Mouse (Mus musculus) myocyte (in vitro differentiated cells): Measurements from ENCODE around the gene Dnm2. TPM values are rescaled to one million over a fixed set of nuclear protein-coding genes. Genes with fewer than 3 reads are reported as not detected.

ENCODE experiments used
- H3K27me3 ChIP-seq: one replicate; pipeline ENCODE4 v1.6.1; 2011; ENCODE audit not compliant: control insufficient read depth, insufficient read depth, insufficient read length
- H3K36me3 ChIP-seq: one replicate; pipeline ENCODE4 v1.6.1; 2011; ENCODE audit not compliant: control insufficient read depth, insufficient read depth
- H3K4me2 ChIP-seq: one replicate; pipeline ENCODE4 v1.6.1; 2011; ENCODE audit warnings: low read depth, control low read depth
- H3K4me3 ChIP-seq: one replicate; pipeline ENCODE4 v1.5.1; 2011; ENCODE audit warnings: mild to moderate bottlenecking, control low read depth, moderate library complexity
- H3K79me2 ChIP-seq: one replicate; pipeline ENCODE4 v1.6.1; 2011; ENCODE audit not compliant: control insufficient read depth, insufficient read depth
- H3ac ChIP-seq: one replicate; pipeline ENCODE4 v1.6.1; 2011; ENCODE audit not compliant: control insufficient read depth, insufficient read length
- CEBPB ChIP-seq: IDR thresholded peaks from 2 replicates; pipeline ENCODE4 v1.6.1; 2011; ENCODE audit warnings: mild to moderate bottlenecking, moderate library complexity; ENCODE audit not compliant: poor library complexity, insufficient read depth, severe bottlenecking
- E2F4 ChIP-seq: IDR thresholded peaks from one replicate; pipeline ENCODE4 v1.6.1; 2011; ENCODE audit warnings: mild to moderate bottlenecking, control low read depth, moderate library complexity; ENCODE audit not compliant: insufficient read depth
- MAX ChIP-seq: IDR thresholded peaks from one replicate; pipeline ENCODE4 v1.6.1; 2011; ENCODE audit warnings: low read depth, mild to moderate bottlenecking, control low read depth
- MYOD1 ChIP-seq, 3 experiments: IDR thresholded peaks; one replicate each; pipeline ENCODE4 v1.6.1; 2011; ENCODE audit warnings: control low read depth in 2 of 3, low read depth in 2 of 3, mild to moderate bottlenecking in 2 of 3, moderate library complexity in 1 of 3; ENCODE audit not compliant: insufficient read length in 2 of 3, control insufficient read depth in 1 of 3
- MYOG ChIP-seq, 3 experiments: IDR thresholded peaks; one replicate each; pipeline ENCODE4 v1.6.1; 2011; ENCODE audit warnings: control low read depth in 2 of 3, low read depth in 2 of 3, mild to moderate bottlenecking in 2 of 3; ENCODE audit not compliant: insufficient read length in 2 of 3, control insufficient read depth in 1 of 3, insufficient read depth in 1 of 3
- POLR2A ChIP-seq: IDR thresholded peaks from one replicate; pipeline ENCODE4 v1.6.1; 2011; ENCODE audit warnings: low read depth, mild to moderate bottlenecking, control low read depth, moderate library complexity; ENCODE audit not compliant: insufficient read length
- POLR2AphosphoS2 ChIP-seq: IDR thresholded peaks from one replicate; pipeline ENCODE4 v1.6.1; 2011; ENCODE audit warnings: low read depth, control low read depth; ENCODE audit not compliant: insufficient read length
- REST ChIP-seq: IDR thresholded peaks from one replicate; pipeline ENCODE4 v1.6.1; 2011; ENCODE audit warnings: mild to moderate bottlenecking, control low read depth, moderate library complexity; ENCODE audit not compliant: insufficient read depth, insufficient read length
- SRF ChIP-seq: IDR thresholded peaks from one replicate; pipeline ENCODE4 v1.6.1; 2011; ENCODE audit warnings: low read depth; ENCODE audit not compliant: control insufficient read depth, insufficient read length
- TCF12 ChIP-seq: IDR thresholded peaks from one replicate; pipeline ENCODE4 v1.6.1; 2011; ENCODE audit warnings: mild to moderate bottlenecking, control low read depth; ENCODE audit not compliant: poor library complexity, insufficient read depth, severe bottlenecking
- TCF3 ChIP-seq: IDR thresholded peaks from one replicate; pipeline ENCODE4 v1.6.1; 2011; ENCODE audit warnings: low read depth, control low read depth; ENCODE audit not compliant: insufficient read length
- USF1 ChIP-seq: IDR thresholded peaks from one replicate; pipeline ENCODE4 v1.6.1; 2011; ENCODE audit warnings: low read depth, mild to moderate bottlenecking, control low read depth, moderate library complexity
- polyA plus RNA-seq: library from polyadenylated mRNA; unstranded; fragments of >200 nt; fragmentation: generic; extraction: Trizol; gene quantifications from one replicate; pipeline ENCODE4 v1.2.1, GENCODE M21; 2012; ENCODE audit warnings: missing spikeins

Gene Dnm2
- polyA plus RNA-seq, 1 experiment: 157 TPM

DNA sequence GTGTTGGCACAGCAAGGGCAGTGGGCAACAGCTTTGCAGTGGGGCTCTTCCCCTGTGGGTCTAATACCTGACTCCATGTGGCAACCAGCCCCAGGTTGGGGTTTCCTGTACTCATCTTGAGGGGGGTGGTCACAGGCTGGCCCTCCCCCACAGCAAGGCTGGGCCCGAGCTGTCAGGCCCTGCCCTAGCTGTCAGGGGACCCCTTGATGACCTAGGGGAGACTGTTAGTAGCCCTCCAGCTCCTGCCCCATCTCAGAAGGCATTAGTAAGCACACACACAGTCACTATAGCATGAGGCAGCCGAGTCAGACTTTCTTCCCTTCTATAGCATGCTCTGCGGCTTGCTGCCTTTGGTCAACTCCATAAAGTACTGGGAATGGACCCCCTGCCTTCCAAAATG, 29.0 kb upstream of the Dnm2 start:
- Histone ChIP-seq H3K4me2 (no peak overlapping the region), H3K27me3 (no peaks in the 10 kb centered on the region), H3K79me2 (no peaks in the 10 kb centered on the region), H3K36me3 (peaks cover 47% of the 10 kb centered on the region), H3ac (no peak overlapping the region), H3K4me3 (no peak overlapping the region)
- TF ChIP-seq MYOD1 (IDR thresholded peaks at IDR 0.05; ENCODE audit: control insufficient read depth in 1 of 3, insufficient read length in 2 of 3, low read depth in 2 of 3) (no peak), TCF3 (no peak), E2F4 (no peak), USF1 (no peak), MAX (no peak), POLR2A (no peak), REST (no peak), SRF (no peak), TCF12 (no peak), MYOG (IDR thresholded peaks at IDR 0.05; ENCODE audit: control insufficient read depth in 1 of 3, insufficient read depth in 1 of 3, insufficient read length in 2 of 3, low read depth in 2 of 3) (no peak), CEBPB (no peak), POLR2AphosphoS2 (no peak)

DNA sequence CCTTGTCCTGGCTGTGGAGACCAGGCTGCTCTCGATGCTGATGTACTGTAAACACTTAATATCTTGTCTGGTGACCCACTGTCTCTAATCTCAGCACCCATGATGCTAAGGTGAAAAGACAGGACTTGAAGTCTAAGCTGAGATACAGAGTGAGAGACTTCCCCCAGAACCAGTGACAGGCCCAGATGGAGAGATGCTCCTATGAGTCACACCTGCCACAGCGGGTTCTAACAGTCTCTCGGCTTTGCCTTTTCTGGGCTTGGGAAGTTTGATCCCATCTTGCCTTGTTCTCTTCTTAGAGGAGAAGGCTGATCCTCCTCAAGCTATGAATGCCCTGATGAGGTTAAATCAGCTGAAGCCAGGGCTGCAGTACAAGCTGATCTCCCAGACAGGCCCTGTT, 27.5 kb upstream of the Dnm2 start:
- H3K36me3 ChIP-seq: peaks cover 42% of the 10 kb centered on the region
- no peaks in the 10 kb centered on the region for H3K27me3 ChIP-seq
- no peak overlapping the region for H3K4me2 ChIP-seq
- H3K4me3 ChIP-seq: no peak overlapping the region
- no peak overlapping the region for H3ac ChIP-seq
- TF ChIP-seq POLR2AphosphoS2 (no peak), TCF3 (no peak), MAX (no peak), SRF (no peak), MYOG (IDR thresholded peaks at IDR 0.05; ENCODE audit: control insufficient read depth in 1 of 3, insufficient read depth in 1 of 3, insufficient read length in 2 of 3, low read depth in 2 of 3) (no peak), POLR2A (no peak), REST (no peak), E2F4 (no peak), CEBPB (no peak), USF1 (no peak), MYOD1 (IDR thresholded peaks at IDR 0.05; ENCODE audit: control insufficient read depth in 1 of 3, insufficient read length in 2 of 3, low read depth in 2 of 3) (no peak), TCF12 (no peak)
- no peaks in the 10 kb centered on the region for H3K79me2 ChIP-seq

DNA sequence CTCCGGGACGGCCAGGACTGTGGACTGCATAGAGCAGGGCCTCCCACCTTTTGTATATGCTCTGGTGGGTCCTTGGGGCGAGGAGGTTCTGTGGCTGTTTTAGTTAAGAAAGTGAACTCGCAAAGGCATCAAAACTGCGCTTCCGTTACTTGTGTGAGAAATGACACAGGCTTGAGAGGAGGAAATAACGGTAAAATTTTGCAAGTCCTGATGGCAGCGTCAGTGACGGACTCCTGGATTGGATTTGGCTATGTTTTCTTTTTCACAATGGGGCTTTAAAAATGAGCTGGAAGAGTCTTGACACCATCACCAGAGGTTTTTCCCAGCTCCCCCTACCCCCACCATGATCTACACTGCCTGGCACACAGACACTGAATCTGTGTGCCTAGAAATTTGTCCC, 23.7 kb upstream of the Dnm2 start:
- TF ChIP-seq USF1 (no peak), TCF3 (no peak), POLR2A (no peak), SRF (no peak), REST (no peak), E2F4 (no peak)
- Histone ChIP-seq H3K4me2 (no peak overlapping the region), H3ac (no peak overlapping the region)

DNA sequence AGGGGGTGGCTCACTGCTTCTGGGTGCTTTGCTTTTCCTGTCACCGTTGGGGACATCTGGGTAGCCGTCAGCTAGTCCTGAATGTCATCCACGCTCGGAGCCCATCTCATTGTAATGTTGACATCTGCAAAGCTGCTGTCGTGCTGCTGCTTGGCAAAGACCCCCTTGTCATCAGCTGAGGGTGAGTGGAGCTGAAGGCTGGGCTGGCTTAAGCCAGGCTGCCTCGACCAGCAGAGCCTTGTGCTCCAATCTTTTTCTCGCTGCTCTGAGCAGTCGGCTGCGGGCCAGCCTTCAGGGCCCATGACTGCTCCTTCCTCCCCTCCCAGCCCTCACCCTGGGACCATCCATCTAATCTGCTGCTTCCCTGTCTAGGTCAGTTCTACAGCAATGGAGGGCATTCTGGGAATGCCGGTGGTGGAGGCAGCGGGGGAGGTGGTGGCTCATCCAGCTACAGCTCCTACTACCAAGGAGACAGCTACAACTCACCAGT, 21.9 kb upstream of the Dnm2 start:
- H3K4me2 ChIP-seq: no peak overlapping the region
- no peak overlapping the region for H3K4me3 ChIP-seq
- H3ac ChIP-seq: no peak overlapping the region
- H3K36me3 ChIP-seq: peaks cover 35% of the 10 kb centered on the region
- no peaks in the 10 kb centered on the region for H3K27me3 ChIP-seq
- no peak for TF ChIP-seq MYOD1 (IDR thresholded peaks at IDR 0.05; ENCODE audit: control insufficient read depth in 1 of 3, insufficient read length in 2 of 3, low read depth in 2 of 3)
- TF ChIP-seq POLR2A: no peak
- no peak for TF ChIP-seq MAX
- TF ChIP-seq TCF3: no peak
- no peak for TF ChIP-seq POLR2AphosphoS2
- TF ChIP-seq MYOG (IDR thresholded peaks at IDR 0.05; ENCODE audit: control insufficient read depth in 1 of 3, insufficient read depth in 1 of 3, insufficient read length in 2 of 3, low read depth in 2 of 3): no peak
- H3K79me2 ChIP-seq: no peaks in the 10 kb centered on the region

More for the DNA sequence above, 23.7 kb upstream of the Dnm2 start:
- no peak overlapping the region for H3K4me3 ChIP-seq
- no peaks in the 10 kb centered on the region for H3K27me3 ChIP-seq
- no peaks in the 10 kb centered on the region for H3K79me2 ChIP-seq
- peaks cover 46% of the 10 kb centered on the region for H3K36me3 ChIP-seq

DNA sequence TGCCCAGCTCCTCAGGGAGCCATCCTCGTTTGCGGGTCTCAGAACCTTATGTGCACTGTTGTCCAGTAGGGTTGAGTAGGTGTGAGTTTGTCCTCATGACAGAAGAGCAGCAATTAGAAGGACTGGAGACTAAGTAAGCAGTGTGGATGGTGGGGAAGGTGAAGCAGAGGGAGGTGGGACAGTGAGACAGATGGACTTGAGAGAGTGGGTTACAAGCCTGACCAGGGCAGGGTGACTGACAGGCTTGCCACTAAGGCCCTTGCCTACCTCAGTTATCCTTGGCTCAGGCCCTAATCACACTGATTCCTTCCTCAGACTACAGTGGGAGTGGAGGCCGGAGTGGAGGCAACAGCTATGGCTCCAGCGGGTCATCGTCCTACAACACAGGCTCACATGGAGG, 21.0 kb upstream of the Dnm2 start:
- H3K4me3 ChIP-seq: no peak overlapping the region
- no peak for TF ChIP-seq SRF
- no peak for TF ChIP-seq MAX
- TF ChIP-seq CEBPB: no peak
- no peak for TF ChIP-seq MYOG (IDR thresholded peaks at IDR 0.05; ENCODE audit: control insufficient read depth in 1 of 3, insufficient read depth in 1 of 3, insufficient read length in 2 of 3, low read depth in 2 of 3)
- no peak for TF ChIP-seq MYOD1 (IDR thresholded peaks at IDR 0.05; ENCODE audit: control insufficient read depth in 1 of 3, insufficient read length in 2 of 3, low read depth in 2 of 3)
- no peak for TF ChIP-seq TCF3
- no peak for TF ChIP-seq E2F4
- TF ChIP-seq USF1: no peak

More for the DNA sequence above, 21.0 kb upstream of the Dnm2 start:
- H3ac ChIP-seq: no peak overlapping the region
- H3K36me3 ChIP-seq: peaks cover 28% of the 10 kb centered on the region
- no peaks in the 10 kb centered on the region for H3K27me3 ChIP-seq
- H3K79me2 ChIP-seq: no peaks in the 10 kb centered on the region
- H3K4me2 ChIP-seq: no peak overlapping the region
